Mouse (Mus musculus): ENCODE results near the gene Uggt2.

DNA sequence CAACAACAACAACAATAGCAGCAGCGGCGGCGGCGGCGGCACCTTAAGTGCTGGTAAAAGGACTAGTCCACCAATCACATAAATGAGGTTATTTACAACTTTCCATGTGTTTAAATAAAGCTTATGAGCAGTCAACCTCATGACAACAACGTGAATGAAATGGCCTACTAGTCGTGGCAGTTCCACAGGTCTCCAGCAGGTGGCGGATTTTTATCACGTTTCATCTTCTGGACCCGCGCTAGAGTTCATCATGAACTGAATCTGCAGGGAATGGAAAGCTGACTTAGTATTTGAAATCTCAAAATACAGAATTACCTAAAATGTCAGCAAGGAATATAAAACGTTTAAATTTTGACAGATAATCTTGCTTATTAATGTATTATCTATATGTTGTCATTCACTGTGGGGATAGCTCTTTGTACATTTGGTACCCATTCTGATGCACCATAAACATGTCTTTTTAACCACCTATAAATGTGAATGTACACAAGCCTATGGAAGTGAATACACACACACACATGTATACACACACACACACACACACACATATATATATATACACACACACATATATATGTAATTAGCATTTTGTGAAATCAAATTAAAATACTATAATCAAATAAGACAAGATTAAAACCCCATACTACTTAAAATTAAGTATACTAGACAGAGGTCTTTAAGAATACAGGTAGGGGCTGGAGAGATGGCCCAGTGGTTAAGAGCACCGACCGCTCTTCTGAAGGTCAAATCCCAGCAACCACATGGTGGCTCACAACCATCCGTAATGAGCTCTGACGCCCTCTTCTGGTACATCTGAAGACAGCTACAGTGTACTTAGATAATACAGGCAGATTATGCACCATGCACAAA, 112.3 kb downstream of the Uggt2 start:
- TF ChIP-seq CTCF (IDR thresholded peaks at IDR 0.05; ENCODE audit: control insufficient read depth, insufficient read depth, insufficient read length) (peak; percentile 4), MAX (IDR thresholded peaks at IDR 0.05) (no peak), CEBPB (IDR thresholded peaks at IDR 0.05; ENCODE audit: low read depth) (no peak), USF1 (IDR thresholded peaks at IDR 0.05; ENCODE audit: low read depth) (no peak), FOSL1 (IDR thresholded peaks at IDR 0.05; ENCODE audit: insufficient read depth, low read length, poor library complexity, severe bottlenecking) (no peak), MYOG (IDR thresholded peaks at IDR 0.05; ENCODE audit: control insufficient read depth, extremely low read depth, insufficient read length) (no peak), MYOD1 (IDR thresholded peaks at IDR 0.05; ENCODE audit: control insufficient read depth, insufficient read length, low read depth) (no peak)
